Mouse (Mus musculus): ENCODE results near the gene Tmem131l.

GRCm38 (mm10) chr3:84060128-84060527 lies 20.2 kb upstream of the Tmem131l start:
- no peak for TF ChIP-seq POLR2A (IDR thresholded peaks at IDR 0.05; ENCODE audit: extremely low read depth, insufficient read depth, low read length)
- TF ChIP-seq CTCF (IDR thresholded peaks at IDR 0.05; ENCODE audit: extremely low read depth, insufficient read depth, low read length), result no peak
